Mouse (Mus musculus) erythroblast, embryonic 14.5 days (primary cell): ENCODE data around the gene Ubxn6.

Experiments
- GATA1 ChIP-seq: IDR thresholded peaks from 2 replicates; pipeline ENCODE4 v1.6.1; 2012; ENCODE audit warnings: low read length, inconsistent platforms, mixed read lengths
- TAL1 ChIP-seq: IDR thresholded peaks from 3 replicates; pipeline ENCODE4 v1.6.1; 2012; ENCODE audit warnings: low read length, inconsistent platforms, mixed read lengths

DNA sequence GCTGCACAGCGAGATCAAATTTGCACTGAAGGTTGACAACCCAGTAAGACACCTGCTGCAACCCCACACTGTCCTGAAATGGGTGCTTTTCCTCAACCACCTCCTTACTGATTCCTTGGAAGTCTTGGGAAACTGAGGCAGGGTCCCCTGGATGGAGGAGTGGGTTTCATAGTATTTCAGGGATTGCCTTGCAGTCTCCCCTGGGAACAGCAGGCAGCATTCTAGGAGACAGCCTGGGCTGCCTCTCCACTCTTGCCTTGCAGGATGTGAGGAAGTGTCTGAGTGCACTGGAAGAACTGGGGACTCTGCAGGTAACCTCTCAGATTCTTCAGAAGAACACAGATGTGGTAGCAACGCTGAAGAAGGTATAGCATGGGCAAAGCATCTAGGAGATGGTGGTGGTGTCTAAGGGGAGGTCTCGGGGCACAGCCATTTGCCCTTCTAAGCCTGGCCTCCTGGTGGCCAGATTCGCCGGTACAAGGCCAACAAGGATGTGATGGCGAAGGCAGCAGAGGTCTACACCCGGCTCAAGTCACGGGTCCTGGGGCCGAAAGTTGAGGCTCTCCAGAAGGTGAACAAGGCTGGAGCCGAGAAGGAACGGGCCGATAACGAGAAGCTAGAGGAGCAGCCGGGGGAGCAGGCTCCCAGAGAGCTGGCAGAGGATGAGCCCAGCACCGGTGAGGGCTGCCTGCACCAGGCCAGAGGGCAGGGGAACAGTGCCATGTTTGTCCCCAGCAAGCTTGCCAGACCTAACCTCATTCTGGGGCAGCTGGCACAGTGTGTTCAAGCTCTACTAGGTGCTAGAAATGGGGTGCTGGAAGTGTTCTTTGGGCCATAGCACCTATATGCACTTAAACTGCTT is 24.1 kb upstream of the Ubxn6 start:
- TF ChIP-seq GATA1, result no peak
- no peak for TF ChIP-seq TAL1
